Mouse (Mus musculus): Measurements from ENCODE around the gene Myadml2. TPM values are rescaled to one million over a fixed set of nuclear protein-coding genes. Genes with fewer than 3 reads are reported as not detected.
A peak's percentile ranks its signal among the peaks of the same experiment; 100 is the strongest.

The Myadml2 gene
- total RNA-seq, 2 experiments from 2014 or later: 3.9 to 8.7 TPM

GRCm38 (mm10) chr11:120623961-120624679 lies 23.8 kb downstream of the Myadml2 start:
- peak; percentile 52 to 69 for DNase-seq (ENCODE audit: low spot score in 2 of 2)
- TF ChIP-seq CTCF (conservative IDR thresholded peaks at IDR 0.05): peak; percentile 83

GRCm38 (mm10) chr11:120622805-120623204 lies 25.2 kb downstream of the Myadml2 start:
- no peak for TF ChIP-seq CTCF (conservative IDR thresholded peaks at IDR 0.05)
- Histone ChIP-seq H3K4me3 (no peak overlapping the region), H3K27ac (no peak overlapping the region)
- DNase-seq (ENCODE audit: low spot score in 2 of 2): no peak

More at GRCm38 (mm10) chr11:120623961-120624679, 23.8 kb downstream of the Myadml2 start:
- Histone ChIP-seq H3K27ac (peak overlapping the region; percentile 86), H3K4me3 (peak overlapping the region; percentile 63)

- no peak for TF ChIP-seq CTCF (conservative IDR thresholded peaks at IDR 0.05)
- no peak for DNase-seq (ENCODE audit: low spot score in 2 of 2)
- no peak overlapping the region for H3K27ac ChIP-seq
Measured at GRCm38 (mm10) chr11:120620195-120620594, 27.8 kb downstream of the Myadml2 start.

GRCm38 (mm10) chr11:120618619-120619535 lies 29.1 kb downstream of the Myadml2 start:
- TF ChIP-seq CTCF (conservative IDR thresholded peaks at IDR 0.05): no peak
- no peak for DNase-seq (ENCODE audit: low spot score in 2 of 2)
- Histone ChIP-seq H3K4me3 (no peak overlapping the region), H3K27ac (no peak overlapping the region)

More at GRCm38 (mm10) chr11:120620195-120620594, 27.8 kb downstream of the Myadml2 start:
- H3K4me3 ChIP-seq: no peak overlapping the region

GRCm38 (mm10) chr11:120617519-120618112 lies 30.3 kb downstream of the Myadml2 start, which contains the start of gene Pcyt2:
Pcyt2 (minus strand) TSS chr11:120617936.
- Histone ChIP-seq H3K27ac (peak within 1 kb of the TSS; percentile 94), H3K4me3 (peak within 1 kb of the TSS; percentile 78)
- DNase-seq (ENCODE audit: low spot score in 2 of 2): peak; percentile 91 to 93
- TF ChIP-seq CTCF (conservative IDR thresholded peaks at IDR 0.05): no peak

GRCm38 (mm10) chr11:120616617-120617294 lies 31.2 kb downstream of the Myadml2 start:
- no peak for TF ChIP-seq CTCF (conservative IDR thresholded peaks at IDR 0.05)
- Histone ChIP-seq H3K27ac (peak overlapping the region; percentile 94), H3K4me3 (peak overlapping the region; percentile 78)
- DNase-seq (ENCODE audit: low spot score in 2 of 2): no peak

- TF ChIP-seq CTCF (conservative IDR thresholded peaks at IDR 0.05): no peak
- Histone ChIP-seq H3K27ac (peak overlapping the region; percentile 61; the same call in 1 of the 2 replicates), H3K4me3 (no peak overlapping the region)
- DNase-seq (ENCODE audit: low spot score in 2 of 2): no peak
Measured at GRCm38 (mm10) chr11:120615606-120616203, 32.3 kb downstream of the Myadml2 start.

GRCm38 (mm10) chr11:120615167-120615566 lies 32.8 kb downstream of the Myadml2 start:
- TF ChIP-seq CTCF (conservative IDR thresholded peaks at IDR 0.05): no peak
- H3K27ac ChIP-seq: 0 out of 2 replicates have a peak overlapping the region, but pooled peaks have one; percentile 61
- no peak overlapping the region for H3K4me3 ChIP-seq
- no peak for DNase-seq (ENCODE audit: low spot score in 2 of 2)

- no peak for TF ChIP-seq CTCF (conservative IDR thresholded peaks at IDR 0.05)
- no peak for DNase-seq (ENCODE audit: low spot score in 2 of 2)
- Histone ChIP-seq H3K4me3 (no peak overlapping the region), H3K27ac (no peak overlapping the region)
Measured at GRCm38 (mm10) chr11:120613976-120614375, 34.0 kb downstream of the Myadml2 start.

GRCm38 (mm10) chr11:120613481-120613972 lies 34.4 kb downstream of the Myadml2 start:
- Histone ChIP-seq H3K27ac (no peak overlapping the region), H3K4me3 (no peak overlapping the region)
- no peak for TF ChIP-seq CTCF (conservative IDR thresholded peaks at IDR 0.05)
- DNase-seq (ENCODE audit: low spot score in 2 of 2): no peak

GRCm38 (mm10) chr11:120612763-120613162 lies 35.2 kb downstream of the Myadml2 start:
- Histone ChIP-seq H3K4me3 (no peak overlapping the region), H3K27ac (no peak overlapping the region)
- TF ChIP-seq CTCF (conservative IDR thresholded peaks at IDR 0.05): peak; percentile 90
- peak; percentile 58 to 76 for DNase-seq (ENCODE audit: low spot score in 2 of 2)
